Mouse (Mus musculus): ENCODE measurements around the gene Six5.

- TF ChIP-seq TAL1 (IDR thresholded peaks at IDR 0.05; ENCODE audit: low read length) (no peak), GATA1 (IDR thresholded peaks at IDR 0.05; ENCODE audit: low read length) (no peak)
Measured at GRCm38 (mm10) chr7:19094826-19095750, 694 bp downstream of the Six5 start.
